Mouse (Mus musculus) forebrain, embryonic 15.5 days (tissue): Measurements from ENCODE around the gene Epha10. TPM values are rescaled to one million over a fixed set of nuclear protein-coding genes. Genes with fewer than 3 reads are reported as not detected.

ENCODE experiments used
- ATAC-seq: fragments of 200-750 bp; cut with Nextera tagmentation; replicated peaks from 2 replicates; pipeline ENCODE4 v1.8.0; 2017; ENCODE audit warnings: mild to moderate bottlenecking, moderate TSS enrichment, moderate library complexity
- H3K27ac ChIP-seq: fragments of 300-500 bp; sonication (generic); replicated peaks from 2 replicates; pipeline ENCODE4 v1.5.1; 2015; ENCODE audit warnings: mild to moderate bottlenecking, inconsistent platforms
- H3K27me3 ChIP-seq: fragments of 300-500 bp; sonication (generic); 2 replicates; pipeline ENCODE4 v1.6.1; 2015; ENCODE audit warnings: inconsistent platforms
- H3K36me3 ChIP-seq: fragments of 300-500 bp; sonication (generic); 2 replicates; pipeline ENCODE4 v1.6.1; 2015; ENCODE audit warnings: mild to moderate bottlenecking, inconsistent platforms
- H3K4me1 ChIP-seq: fragments of 300-500 bp; sonication (generic); 2 replicates; pipeline ENCODE4 v1.6.1; 2015; ENCODE audit warnings: inconsistent platforms
- H3K4me2 ChIP-seq: fragments of 300-500 bp; sonication (generic); replicated peaks from 2 replicates; pipeline ENCODE4 v1.6.1; 2015; ENCODE audit warnings: mild to moderate bottlenecking, inconsistent platforms
- H3K4me3 ChIP-seq: fragments of 300-500 bp; sonication (generic); 2 replicates; pipeline ENCODE4 v1.5.1; 2015; ENCODE audit warnings: mild to moderate bottlenecking, inconsistent platforms
- H3K9ac ChIP-seq: fragments of 300-500 bp; sonication (generic); replicated peaks from 2 replicates; pipeline ENCODE4 v1.6.1; 2015; ENCODE audit warnings: mild to moderate bottlenecking, inconsistent platforms
- H3K9me3 ChIP-seq: fragments of 300-500 bp; sonication (generic); 2 replicates; pipeline ENCODE4 v1.6.1; 2016; ENCODE audit warnings: inconsistent platforms
- WGBS: fragments of 180-500 bp; shearing (Covaris S2); methylation state at CpG from one replicate; pipeline ENCODE4 v1.1.7; 2015; ENCODE audit warnings: mixed read lengths; 5-methylcytosine and 5-hydroxymethylcytosine counted together
- polyA plus RNA-seq: library from polyadenylated mRNA; unstranded; fragments of >200 nt; fragmentation: Nextera tagmentation; extraction: Ambion mirVana; gene quantifications from 2 replicates; pipeline ENCODE4 v1.2.1, GENCODE M21; 2015

Epha10 gene
- 1.3 and 1.4 TPM in 2 replicates for polyA plus RNA-seq

GRCm38 (mm10) chr4:124880599-124880998, at the start of gene Epha10:
Gene Epha10, plus strand, starts transcription at chr4:124880899.
- Histone ChIP-seq H3K36me3 (no peaks in the 10 kb centered on the region), H3K9ac (peak within 1 kb of the TSS; percentile 43), H3K27ac (no peak within 1 kb of the TSS), H3K27me3 (peaks cover 38% of the 10 kb centered on the region), H3K4me1 (peaks cover 18% of the 10 kb centered on the region), H3K9me3 (no peaks in the 10 kb centered on the region), H3K4me2 (peak within 1 kb of the TSS; percentile 88), H3K4me3 (peak within 1 kb of the TSS; percentile 52)
- 6% methylated on average over 11 of the region's 11 CpGs for WGBS
- ATAC-seq, result 0 out of 2 replicates have a peak, but pooled peaks have one; percentile 3

- H3K9me3 ChIP-seq, result no peaks in the 10 kb centered on the region
- WGBS, result 96% methylated on average over 10 of the region's 10 CpGs
- no peak overlapping the region for H3K4me2 ChIP-seq
- no peaks in the 10 kb centered on the region for H3K4me1 ChIP-seq
- H3K36me3 ChIP-seq, result peaks cover 35% of the 10 kb centered on the region
- no peaks in the 10 kb centered on the region for H3K27me3 ChIP-seq
- no peak overlapping the region for H3K4me3 ChIP-seq
- H3K9ac ChIP-seq, result no peak overlapping the region
- ATAC-seq, result no peak
- H3K27ac ChIP-seq, result no peak overlapping the region
Measured at GRCm38 (mm10) chr4:124832796-124833195, 47.9 kb upstream of the Epha10 start.

- 76% methylated on average over 14 of the region's 14 CpGs for WGBS
- Histone ChIP-seq H3K27ac (peak overlapping the region; percentile 52; the same call in 1 of the 2 replicates), H3K4me2 (no peak overlapping the region), H3K4me1 (peaks cover 3% of the 10 kb centered on the region; the same call in 1 of the 2 replicates), H3K4me3 (no peak overlapping the region), H3K9ac (no peak overlapping the region), H3K27me3 (no peaks in the 10 kb centered on the region), H3K36me3 (peaks cover 43% of the 10 kb centered on the region), H3K9me3 (no peaks in the 10 kb centered on the region)
- no peak for ATAC-seq
Measured at GRCm38 (mm10) chr4:124838035-124838700, 42.5 kb upstream of the Epha10 start.

DNA sequence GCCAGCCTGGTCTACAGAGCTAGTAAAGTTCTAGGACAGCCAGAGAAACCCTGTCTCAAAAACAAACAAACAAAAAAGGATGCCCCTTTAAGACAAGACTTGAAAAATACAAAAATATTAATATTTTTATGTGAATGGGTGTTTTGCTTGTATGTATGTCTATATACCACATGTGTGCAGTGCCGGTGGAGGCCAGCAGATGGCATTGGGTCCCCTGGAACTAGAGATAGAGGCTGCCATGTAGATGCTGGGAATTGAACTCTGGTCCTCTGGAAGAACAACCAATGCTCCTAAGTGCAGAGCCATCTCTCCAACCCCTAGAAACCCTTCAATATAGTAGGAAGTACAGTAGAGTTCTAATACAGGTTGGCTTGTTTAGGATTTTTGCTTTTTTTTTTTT, 39.7 kb upstream of the Epha10 start:
- Histone ChIP-seq H3K9ac (no peak overlapping the region), H3K4me2 (no peak overlapping the region), H3K27ac (no peak overlapping the region), H3K9me3 (no peaks in the 10 kb centered on the region), H3K36me3 (peaks cover 37% of the 10 kb centered on the region), H3K4me3 (no peak overlapping the region), H3K4me1 (peaks cover 3% of the 10 kb centered on the region; the same call in 1 of the 2 replicates), H3K27me3 (no peaks in the 10 kb centered on the region)
- ATAC-seq, result no peak
- WGBS, result 97% methylated on average over 1 of the region's 1 CpGs

GRCm38 (mm10) chr4:124843493-124843892, 37.2 kb upstream of the Epha10 start:
- Histone ChIP-seq H3K4me3 (no peak overlapping the region), H3K4me2 (no peak overlapping the region), H3K36me3 (peaks cover 27% of the 10 kb centered on the region), H3K27ac (no peak overlapping the region), H3K4me1 (peaks cover 6% of the 10 kb centered on the region), H3K9ac (no peak overlapping the region), H3K27me3 (no peaks in the 10 kb centered on the region), H3K9me3 (no peaks in the 10 kb centered on the region)
- 52% methylated on average over 11 of the region's 11 CpGs for WGBS
- no peak for ATAC-seq

GRCm38 (mm10) chr4:124847573-124847972, 33.1 kb upstream of the Epha10 start:
- WGBS, result 4% methylated on average over 8 of the region's 8 CpGs
- H3K4me3 ChIP-seq, result no peak overlapping the region
- H3K27ac ChIP-seq, result 0 out of 2 replicates have a peak overlapping the region, but pooled peaks have one; percentile 14
- H3K9me3 ChIP-seq, result no peaks in the 10 kb centered on the region
- H3K9ac ChIP-seq, result no peak overlapping the region
- H3K4me1 ChIP-seq, result peaks cover 27% of the 10 kb centered on the region
- H3K36me3 ChIP-seq, result peaks cover 10% of the 10 kb centered on the region
- no peak overlapping the region for H3K4me2 ChIP-seq
- no peaks in the 10 kb centered on the region for H3K27me3 ChIP-seq
- no peak for ATAC-seq

GRCm38 (mm10) chr4:124849631-124850260, 31.0 kb upstream of the Epha10 start:
- Histone ChIP-seq H3K27ac (peak overlapping the region; percentile 96), H3K4me3 (peak overlapping the region; percentile 85), H3K36me3 (peaks cover 26% of the 10 kb centered on the region), H3K9me3 (no peaks in the 10 kb centered on the region), H3K4me1 (peaks cover 33% of the 10 kb centered on the region), H3K9ac (peak overlapping the region; percentile 87), H3K4me2 (peak overlapping the region; percentile 71), H3K27me3 (no peaks in the 10 kb centered on the region)
- ATAC-seq, result peak; percentile 41
- WGBS, result under 1% methylated on average over 24 of the region's 24 CpGs

DNA sequence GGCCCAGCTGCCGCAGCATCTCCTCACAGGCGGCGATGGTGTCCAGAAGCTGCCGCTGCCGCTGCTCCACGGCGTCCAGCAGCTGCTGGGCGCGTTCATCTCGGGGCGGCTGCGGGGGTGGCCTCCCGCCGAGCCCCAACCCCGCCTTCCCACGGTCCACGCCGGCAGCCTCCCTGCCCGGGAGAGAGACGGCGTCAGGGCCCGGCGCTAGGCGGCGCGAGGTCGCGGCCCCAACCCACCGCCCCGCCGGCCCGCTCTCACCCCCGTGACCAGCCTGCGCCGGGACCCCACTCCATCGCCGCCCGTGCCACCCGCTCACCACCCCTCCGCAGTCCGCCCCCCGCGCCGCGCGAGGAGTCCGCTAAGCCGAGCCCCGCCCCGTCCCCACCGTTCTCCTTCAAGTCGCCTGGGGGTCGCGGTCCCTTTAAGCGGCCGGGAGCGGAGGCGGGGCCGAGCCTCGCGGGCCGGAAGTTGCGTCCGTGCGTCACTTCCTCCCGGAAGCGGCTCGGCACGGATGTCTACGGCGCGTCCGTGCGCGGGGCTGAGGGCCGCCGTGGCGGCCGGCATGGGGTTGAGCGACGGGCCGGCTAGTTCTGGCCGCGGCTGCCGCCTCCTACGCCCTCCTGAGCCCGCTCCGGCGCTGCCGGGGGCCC, 30.3 kb upstream of the Epha10 start, which contains the start of gene Yrdc:
Gene Yrdc (plus strand): TSS at position 419 of the 653 bp plus-strand sequence.
- H3K9ac ChIP-seq, result peak within 1 kb of the TSS; percentile 87
- peak; percentile 96 for ATAC-seq

DNA sequence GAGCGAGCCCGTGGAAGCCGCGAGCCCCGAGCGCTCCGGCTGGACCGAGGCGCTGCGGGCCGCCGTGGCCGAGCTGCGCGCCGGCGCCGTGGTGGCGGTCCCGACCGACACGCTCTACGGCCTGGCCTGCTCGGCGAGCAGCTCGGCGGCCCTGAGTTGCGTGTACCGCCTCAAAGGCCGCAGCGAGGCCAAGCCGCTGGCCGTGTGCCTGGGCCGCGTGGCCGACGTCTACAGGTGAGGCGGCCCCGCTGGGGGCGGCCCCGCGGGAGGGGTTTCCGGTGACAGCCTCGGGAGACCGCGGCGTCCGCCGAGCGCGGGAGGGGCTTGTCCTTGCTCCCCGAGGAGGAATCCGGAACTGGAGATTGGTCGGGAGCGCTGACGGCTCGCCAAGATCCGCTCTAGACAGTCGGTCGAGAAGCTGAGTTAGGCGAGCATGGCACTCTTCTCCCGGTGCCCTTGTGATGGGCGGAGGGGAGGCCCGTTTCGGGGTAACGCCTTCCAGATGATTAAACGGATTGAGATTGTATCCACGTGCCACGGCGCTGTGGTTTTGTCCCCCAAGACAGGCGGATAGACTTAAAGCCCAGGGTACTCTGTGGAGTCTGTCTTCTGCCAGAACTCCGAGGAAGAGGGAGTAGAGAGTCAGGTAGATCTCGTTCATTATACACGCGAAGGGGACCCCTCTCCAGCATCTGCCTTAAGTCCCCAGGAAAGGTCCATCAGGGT, 29.6 kb upstream of the Epha10 start, which contains the start of gene 1110065P20Rik:
Gene 1110065P20Rik (minus strand): TSS at position 264 of the 726 bp plus-strand sequence.
- peak within 1 kb of the TSS; percentile 85 for H3K4me3 ChIP-seq
- no peaks in the 10 kb centered on the region for H3K9me3 ChIP-seq
- under 1% methylated on average over 62 of the region's 75 CpGs for WGBS
- peak within 1 kb of the TSS; percentile 87 for H3K9ac ChIP-seq
- peak; percentile 61 for ATAC-seq
- peaks cover 33% of the 10 kb centered on the region for H3K36me3 ChIP-seq
- peak within 1 kb of the TSS; percentile 82 for H3K4me2 ChIP-seq
- peak within 1 kb of the TSS; percentile 96 for H3K27ac ChIP-seq
- H3K27me3 ChIP-seq, result no peaks in the 10 kb centered on the region
- H3K4me1 ChIP-seq, result peaks cover 33% of the 10 kb centered on the region

More for the DNA sequence above, 30.3 kb upstream of the Epha10 start, which contains the start of gene Yrdc:
- no peaks in the 10 kb centered on the region for H3K27me3 ChIP-seq
- H3K27ac ChIP-seq, result peak within 1 kb of the TSS; percentile 96
- peak within 1 kb of the TSS; percentile 85 for H3K4me3 ChIP-seq
- H3K4me1 ChIP-seq, result peaks cover 33% of the 10 kb centered on the region
- peak within 1 kb of the TSS; percentile 82 for H3K4me2 ChIP-seq
- peaks cover 26% of the 10 kb centered on the region for H3K36me3 ChIP-seq
- no peaks in the 10 kb centered on the region for H3K9me3 ChIP-seq
- under 1% methylated on average over 77 of the region's 90 CpGs for WGBS

GRCm38 (mm10) chr4:124856294-124856693, 24.4 kb upstream of the Epha10 start:
- H3K9me3 ChIP-seq, result no peaks in the 10 kb centered on the region
- no peak overlapping the region for H3K4me2 ChIP-seq
- no peak for ATAC-seq
- H3K4me1 ChIP-seq, result peaks cover 36% of the 10 kb centered on the region
- WGBS, result 90% methylated on average over 8 of the region's 8 CpGs
- no peaks in the 10 kb centered on the region for H3K27me3 ChIP-seq
- H3K36me3 ChIP-seq, result peaks cover 60% of the 10 kb centered on the region
- H3K4me3 ChIP-seq, result no peak overlapping the region
- H3K9ac ChIP-seq, result no peak overlapping the region
- no peak overlapping the region for H3K27ac ChIP-seq

- Histone ChIP-seq H3K4me1 (peaks cover 24% of the 10 kb centered on the region), H3K36me3 (peaks cover 52% of the 10 kb centered on the region), H3K4me2 (no peak overlapping the region), H3K9me3 (no peaks in the 10 kb centered on the region), H3K9ac (no peak overlapping the region), H3K27me3 (no peaks in the 10 kb centered on the region), H3K27ac (no peak overlapping the region), H3K4me3 (no peak overlapping the region)
- no peak for ATAC-seq
- WGBS, result 81% methylated on average over 5 of the region's 5 CpGs
Measured at GRCm38 (mm10) chr4:124858370-124858769, 22.3 kb upstream of the Epha10 start.
